Mouse (Mus musculus): ENCODE measurements at regions not wholly inside any gene's neighbourhood (a gene's known extent, or its start where the extent isn't known, plus 50 kb on each side); places are given as distances from the start of the nearest gene placed in this dataset.

- no peak for DNase-seq
Measured at GRCm38 (mm10) chr1:71752351-71752750, 99.4 kb upstream of the Fn1 start.

GRCm38 (mm10) chr1:71751601-71752000, 98.6 kb upstream of the Fn1 start:
- DNase-seq = no peak

- no peak for DNase-seq
Measured at GRCm38 (mm10) chr1:71735606-71736005, 82.6 kb upstream of the Fn1 start.

GRCm38 (mm10) chr1:71731623-71732022, 78.6 kb upstream of the Fn1 start:
- DNase-seq = no peak

GRCm38 (mm10) chr1:71731011-71731410, 78.0 kb upstream of the Fn1 start:
- DNase-seq = no peak

GRCm38 (mm10) chr1:71728852-71729347, 75.9 kb upstream of the Fn1 start:
- DNase-seq = no peak

GRCm38 (mm10) chr1:71723816-71724215, 70.8 kb upstream of the Fn1 start:
- no peak for DNase-seq

GRCm38 (mm10) chr1:71723039-71723397, 70.0 kb upstream of the Fn1 start:
- no peak for DNase-seq

GRCm38 (mm10) chr1:71722211-71723038, 69.4 kb upstream of the Fn1 start:
- DNase-seq = no peak
